Mouse (Mus musculus): Measurements from ENCODE around the gene Gapdhs. TPM values are rescaled to one million over a fixed set of nuclear protein-coding genes. Genes with fewer than 3 reads are reported as not detected.
"Not testable (repeated sequence)": the region's sequence is repeated elsewhere in the genome, so short reads cannot be mapped to it uniquely, and the experiment has no call there.

Gene Gapdhs
- polyA plus RNA-seq (2014; fragmentation: Nextera tagmentation; extraction: Ambion mirVana): 0.33 and 0.38 TPM in 2 replicates

- H3K4me2 ChIP-seq (ENCODE audit: low read depth, low read length); ATAC-seq (ENCODE audit: low read depth); DNase-seq (ENCODE audit: low spot score); H3K4me1 ChIP-seq (ENCODE audit: control insufficient read depth, insufficient read depth, low read length); H3K27ac ChIP-seq (replicated peaks; ENCODE audit: low read depth, low read length); H3K9me3 ChIP-seq (ENCODE audit: control insufficient read depth, low read length); H3K36me3 ChIP-seq (ENCODE audit: control insufficient read depth, insufficient read depth, low read length); H3K4me3 ChIP-seq (ENCODE audit: low read depth, low read length); H3K9ac ChIP-seq (ENCODE audit: low read depth, low read length); H3K27me3 ChIP-seq (replicated peaks; ENCODE audit: control insufficient read depth, insufficient read depth, low read length): not testable (repeated sequence)
- no CpG with 5 or more reads among the region's 4 CpGs for WGBS
Observed at GRCm38 (mm10) chr7:30743617-30744016, at the start of gene Gapdhs. Gapdhs (minus strand) TSS chr7:30743681.

DNA sequence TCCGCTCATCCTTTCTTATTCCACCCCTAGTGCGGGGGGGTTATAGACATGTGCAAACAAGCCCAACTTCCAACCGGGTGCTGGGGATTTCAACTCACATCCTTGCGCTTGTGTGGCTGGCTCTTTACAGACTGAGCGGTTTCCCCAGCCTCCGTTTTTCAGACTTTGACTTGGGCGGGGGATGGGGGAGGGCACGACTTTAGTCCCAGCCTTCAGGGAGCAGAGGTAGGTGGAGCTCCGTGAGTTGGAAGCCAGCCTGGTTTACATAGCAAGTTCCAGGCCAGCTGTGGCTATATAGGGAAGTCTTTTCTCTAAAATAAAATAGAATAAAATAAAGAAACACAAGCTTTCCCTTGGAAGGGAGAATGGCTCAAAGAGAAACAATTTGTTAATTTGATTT, 48.4 kb upstream of the Gapdhs start:
- Histone ChIP-seq H3K27ac (replicated peaks; ENCODE audit: low read depth, low read length) (no peak overlapping the region), H3K4me2 (ENCODE audit: low read depth, low read length) (no peak overlapping the region), H3K4me3 (ENCODE audit: low read depth, low read length) (no peak overlapping the region), H3K4me1 (ENCODE audit: control insufficient read depth, insufficient read depth, low read length) (no peaks in the 10 kb centered on the region), H3K27me3 (replicated peaks; ENCODE audit: control insufficient read depth, insufficient read depth, low read length) (no peaks in the 10 kb centered on the region), H3K9me3 (ENCODE audit: control insufficient read depth, low read length) (no peaks in the 10 kb centered on the region), H3K9ac (ENCODE audit: low read depth, low read length) (no peak overlapping the region), H3K36me3 (ENCODE audit: control insufficient read depth, insufficient read depth, low read length) (no peaks in the 10 kb centered on the region)
- WGBS: 19% methylated on average over 9 of the region's 9 CpGs
- ATAC-seq (ENCODE audit: low read depth): peak; percentile 69
- peak; percentile 66 for DNase-seq (ENCODE audit: low spot score)

GRCm38 (mm10) chr7:30790141-30790540, 46.7 kb upstream of the Gapdhs start:
- no peak for ATAC-seq (ENCODE audit: low read depth)
- WGBS: 75% methylated on average over 10 of the region's 10 CpGs

GRCm38 (mm10) chr7:30787377-30788022, 44.0 kb upstream of the Gapdhs start, which contains the start of gene Krtdap:
Krtdap (plus strand) TSS chr7:30787896.
- peak; percentile 46 for DNase-seq (ENCODE audit: low spot score)
- Histone ChIP-seq H3K27me3 (replicated peaks; ENCODE audit: control insufficient read depth, insufficient read depth, low read length) (no peaks in the 10 kb centered on the region), H3K36me3 (ENCODE audit: control insufficient read depth, insufficient read depth, low read length) (no peaks in the 10 kb centered on the region), H3K27ac (replicated peaks; ENCODE audit: low read depth, low read length) (no peak within 1 kb of the TSS), H3K4me3 (ENCODE audit: low read depth, low read length) (no peak within 1 kb of the TSS), H3K4me2 (ENCODE audit: low read depth, low read length) (no peak within 1 kb of the TSS), H3K9me3 (ENCODE audit: control insufficient read depth, low read length) (no peaks in the 10 kb centered on the region), H3K9ac (ENCODE audit: low read depth, low read length) (no peak within 1 kb of the TSS), H3K4me1 (ENCODE audit: control insufficient read depth, insufficient read depth, low read length) (no peaks in the 10 kb centered on the region)
- 36% methylated on average over 15 of the region's 15 CpGs for WGBS
- peak; percentile 56 for ATAC-seq (ENCODE audit: low read depth)

More at GRCm38 (mm10) chr7:30790141-30790540, 46.7 kb upstream of the Gapdhs start:
- Histone ChIP-seq H3K36me3 (ENCODE audit: control insufficient read depth, insufficient read depth, low read length) (no peaks in the 10 kb centered on the region), H3K27ac (replicated peaks; ENCODE audit: low read depth, low read length) (no peak overlapping the region), H3K4me3 (ENCODE audit: low read depth, low read length) (no peak overlapping the region), H3K4me1 (ENCODE audit: control insufficient read depth, insufficient read depth, low read length) (no peaks in the 10 kb centered on the region), H3K9me3 (ENCODE audit: control insufficient read depth, low read length) (no peaks in the 10 kb centered on the region), H3K27me3 (replicated peaks; ENCODE audit: control insufficient read depth, insufficient read depth, low read length) (no peaks in the 10 kb centered on the region), H3K4me2 (ENCODE audit: low read depth, low read length) (no peak overlapping the region), H3K9ac (ENCODE audit: low read depth, low read length) (no peak overlapping the region)
- no peak for DNase-seq (ENCODE audit: low spot score)

DNA sequence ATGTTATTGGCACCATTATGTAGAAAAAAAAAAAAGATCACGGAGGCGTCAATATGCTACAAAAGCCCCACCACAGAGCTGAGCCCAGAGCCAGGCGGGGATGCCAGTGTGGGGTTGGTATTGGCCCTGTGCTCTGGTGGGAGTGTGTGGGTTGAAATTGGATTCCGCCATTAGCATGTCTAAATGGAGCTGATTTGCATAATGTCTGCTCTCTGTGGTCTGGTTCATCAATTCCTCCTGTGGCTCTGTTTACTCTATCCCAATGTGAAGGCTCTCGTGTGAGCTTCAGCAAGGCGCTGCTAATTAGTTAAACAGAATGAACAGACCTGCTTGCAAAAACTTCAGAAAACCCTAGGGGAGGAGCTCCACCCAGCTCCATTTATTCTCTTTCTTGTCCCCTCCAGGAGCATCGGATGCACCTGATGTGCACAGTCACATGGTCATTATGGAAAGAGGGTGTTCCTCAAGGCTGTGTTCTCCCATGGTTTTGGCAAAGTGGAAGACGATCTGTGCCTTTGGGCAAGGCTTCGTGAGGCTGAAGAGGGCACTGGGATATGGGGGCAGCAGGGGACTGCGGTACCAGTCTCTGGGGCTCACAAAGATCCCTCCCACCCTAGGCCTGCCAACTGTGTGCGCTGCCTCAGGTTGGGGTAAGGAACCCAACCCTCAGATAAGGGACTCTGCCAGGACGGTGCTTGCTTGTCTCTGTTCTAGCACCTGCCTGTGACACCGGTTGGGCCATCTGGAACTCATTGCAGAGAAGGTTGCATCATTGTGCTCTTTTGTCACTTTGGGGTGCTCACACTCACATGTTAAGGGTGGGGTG, 42.5 kb upstream of the Gapdhs start:
- ATAC-seq (ENCODE audit: low read depth) (0 out of 2 replicates have a peak, but pooled peaks have one; percentile 45), DNase-seq (ENCODE audit: low spot score) (no peak)
- no peak overlapping the region for H3K4me3 ChIP-seq (ENCODE audit: low read depth, low read length)
- H3K4me2 ChIP-seq (ENCODE audit: low read depth, low read length): no peak overlapping the region
- H3K9ac ChIP-seq (ENCODE audit: low read depth, low read length): no peak overlapping the region
- no peaks in the 10 kb centered on the region for H3K9me3 ChIP-seq (ENCODE audit: control insufficient read depth, low read length)
- no peaks in the 10 kb centered on the region for H3K27me3 ChIP-seq (replicated peaks; ENCODE audit: control insufficient read depth, insufficient read depth, low read length)
- WGBS: 67% methylated on average over 13 of the region's 13 CpGs
- H3K4me1 ChIP-seq (ENCODE audit: control insufficient read depth, insufficient read depth, low read length): no peaks in the 10 kb centered on the region
- no peaks in the 10 kb centered on the region for H3K36me3 ChIP-seq (ENCODE audit: control insufficient read depth, insufficient read depth, low read length)
- H3K27ac ChIP-seq (replicated peaks; ENCODE audit: low read depth, low read length): no peak overlapping the region

DNA sequence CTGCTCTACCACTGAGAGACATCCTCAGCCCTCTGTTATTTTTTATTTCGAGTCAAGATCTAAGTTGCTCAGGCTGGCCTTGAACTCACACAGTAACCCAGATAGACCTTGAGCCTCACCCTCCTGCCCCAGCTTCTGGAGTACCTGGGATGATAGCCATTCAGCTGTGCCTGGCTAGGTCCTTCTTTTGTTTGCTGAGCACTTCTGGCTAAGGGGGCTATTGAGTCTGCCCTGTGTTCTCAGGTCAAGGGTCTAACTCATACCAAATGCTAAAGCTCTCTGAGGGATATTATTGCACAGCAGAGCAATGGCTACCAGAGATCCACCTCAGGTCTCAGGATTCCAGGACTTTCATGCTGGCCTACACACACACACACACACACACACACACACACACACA, 41.7 kb upstream of the Gapdhs start:
- Histone ChIP-seq H3K9ac (ENCODE audit: low read depth, low read length) (no peak overlapping the region), H3K36me3 (ENCODE audit: control insufficient read depth, insufficient read depth, low read length) (no peaks in the 10 kb centered on the region), H3K27ac (replicated peaks; ENCODE audit: low read depth, low read length) (no peak overlapping the region), H3K27me3 (replicated peaks; ENCODE audit: control insufficient read depth, insufficient read depth, low read length) (no peaks in the 10 kb centered on the region), H3K4me2 (ENCODE audit: low read depth, low read length) (no peak overlapping the region), H3K9me3 (ENCODE audit: control insufficient read depth, low read length) (no peaks in the 10 kb centered on the region), H3K4me3 (ENCODE audit: low read depth, low read length) (no peak overlapping the region), H3K4me1 (ENCODE audit: control insufficient read depth, insufficient read depth, low read length) (no peaks in the 10 kb centered on the region)
- ATAC-seq (ENCODE audit: low read depth) (no peak), DNase-seq (ENCODE audit: low spot score) (no peak)
- 53% methylated on average over 1 of the region's 1 CpGs for WGBS

DNA sequence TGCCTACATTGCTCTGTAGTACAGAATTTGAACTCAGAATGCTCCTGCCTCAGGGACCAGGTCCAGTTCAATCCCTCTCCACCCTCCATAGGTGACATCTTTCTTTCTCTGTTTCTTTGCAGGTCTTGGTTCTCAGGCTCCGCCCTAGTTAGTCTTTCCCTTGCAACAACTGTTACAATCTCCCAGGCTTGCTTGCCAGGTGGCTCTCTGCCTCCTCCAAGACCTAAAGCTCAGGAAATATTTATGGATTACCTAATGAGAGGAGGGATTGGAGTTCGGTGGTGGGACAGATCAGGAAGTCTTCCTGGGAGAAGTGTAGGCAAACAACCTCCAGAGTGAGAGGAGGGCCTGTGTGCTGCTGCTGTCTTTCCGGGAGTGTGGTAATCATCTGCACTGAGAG, 39.2 kb upstream of the Gapdhs start:
- Histone ChIP-seq H3K9me3 (ENCODE audit: control insufficient read depth, low read length) (no peaks in the 10 kb centered on the region), H3K4me1 (ENCODE audit: control insufficient read depth, insufficient read depth, low read length) (no peaks in the 10 kb centered on the region), H3K27me3 (replicated peaks; ENCODE audit: control insufficient read depth, insufficient read depth, low read length) (no peaks in the 10 kb centered on the region), H3K36me3 (ENCODE audit: control insufficient read depth, insufficient read depth, low read length) (no peaks in the 10 kb centered on the region), H3K9ac (ENCODE audit: low read depth, low read length) (no peak overlapping the region), H3K4me3 (ENCODE audit: low read depth, low read length) (no peak overlapping the region), H3K27ac (replicated peaks; ENCODE audit: low read depth, low read length) (no peak overlapping the region), H3K4me2 (ENCODE audit: low read depth, low read length) (no peak overlapping the region)
- DNase-seq (ENCODE audit: low spot score): no peak
- WGBS: 75% methylated on average over 3 of the region's 3 CpGs
- no peak for ATAC-seq (ENCODE audit: low read depth)

DNA sequence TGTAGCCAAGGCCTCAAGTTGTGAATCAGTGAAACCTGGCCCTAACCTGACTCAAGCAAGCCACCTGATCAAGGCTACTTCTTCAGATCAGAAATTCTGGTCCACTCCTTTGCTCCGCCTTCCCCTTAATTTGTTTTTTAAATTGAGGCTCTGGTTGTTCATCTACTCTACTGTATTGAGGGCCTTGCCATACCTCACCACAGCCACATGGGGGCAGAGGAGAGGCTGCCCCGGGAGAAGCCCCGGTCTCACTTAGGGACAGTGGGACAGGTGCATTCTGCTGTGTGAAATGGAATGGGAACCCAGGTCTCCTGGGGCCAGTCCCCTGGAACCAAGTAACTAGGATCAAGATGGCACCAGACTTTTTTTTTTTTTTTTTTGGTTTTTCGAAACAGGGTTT, 38.3 kb upstream of the Gapdhs start:
- Histone ChIP-seq H3K9ac (ENCODE audit: low read depth, low read length) (no peak overlapping the region), H3K4me3 (ENCODE audit: low read depth, low read length) (no peak overlapping the region)
- 61% methylated on average over 4 of the region's 4 CpGs for WGBS

More for the DNA sequence above, 38.3 kb upstream of the Gapdhs start:
- DNase-seq (ENCODE audit: low spot score) (no peak), ATAC-seq (ENCODE audit: low read depth) (no peak)
- Histone ChIP-seq H3K4me2 (ENCODE audit: low read depth, low read length) (no peak overlapping the region), H3K27me3 (replicated peaks; ENCODE audit: control insufficient read depth, insufficient read depth, low read length) (no peaks in the 10 kb centered on the region), H3K4me1 (ENCODE audit: control insufficient read depth, insufficient read depth, low read length) (no peaks in the 10 kb centered on the region), H3K27ac (replicated peaks; ENCODE audit: low read depth, low read length) (no peak overlapping the region), H3K36me3 (ENCODE audit: control insufficient read depth, insufficient read depth, low read length) (no peaks in the 10 kb centered on the region), H3K9me3 (ENCODE audit: control insufficient read depth, low read length) (no peaks in the 10 kb centered on the region)
